Mouse (Mus musculus): Measurements from ENCODE around the gene Nfia. TPM values are rescaled to one million over a fixed set of nuclear protein-coding genes. Genes with fewer than 3 reads are reported as not detected.

Gene Nfia
- total RNA-seq, 1 experiment = 0.27 TPM

DNA sequence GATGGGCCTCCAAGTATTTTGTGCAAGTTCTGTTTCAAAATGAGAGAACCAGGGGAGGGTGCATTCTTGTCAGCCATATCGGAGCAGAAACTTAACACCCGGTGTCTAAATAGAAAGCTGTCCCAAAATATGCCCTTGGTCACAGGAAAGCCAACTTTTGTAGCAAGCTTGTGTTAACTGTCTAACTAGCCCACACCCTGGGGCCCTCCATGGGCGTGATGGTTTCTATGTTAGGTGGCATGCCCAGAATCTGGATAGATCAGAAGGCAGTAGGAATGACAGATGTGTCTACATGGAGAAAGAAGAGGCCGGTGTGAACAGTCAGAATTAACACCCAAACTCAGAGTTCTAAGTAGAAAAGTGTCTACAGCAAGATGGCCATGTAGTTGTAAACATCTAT, 282.5 kb downstream of the Nfia start:
- no peak for DNase-seq (ENCODE audit: low read depth, low spot score)
- Histone ChIP-seq H3K36me3 (ENCODE audit: control insufficient read depth, insufficient read depth, low read length, poor library complexity, severe bottlenecking) (no peaks in the 10 kb centered on the region), H3K4me3 (ENCODE audit: insufficient read depth in 1 of 2, low read depth in 1 of 2, low read length in 2 of 2, poor library complexity in 1 of 2, severe bottlenecking in 1 of 2) (no peak overlapping the region), H3K9ac (ENCODE audit: insufficient read depth, low read depth, low read length, poor library complexity, severe bottlenecking) (no peak overlapping the region), H3K4me1 (ENCODE audit: control insufficient read depth in 2 of 2, insufficient read depth in 2 of 2, low read length in 2 of 2, poor library complexity in 1 of 2) (no peaks in the 10 kb centered on the region), H3K27ac (ENCODE audit: insufficient read depth, low read depth, low read length, poor library complexity, severe bottlenecking) (no peak overlapping the region), H3K9me3 (ENCODE audit: control insufficient read depth, insufficient read depth, low read depth, low read length) (no peaks in the 10 kb centered on the region)
- no peak for TF ChIP-seq HCFC1 (IDR thresholded peaks at IDR 0.05; ENCODE audit: borderline replicate concordance, insufficient read depth, low read length)
- TF ChIP-seq CHD2 (IDR thresholded peaks at IDR 0.05; ENCODE audit: low read depth, low read length) = no peak
- no peak for TF ChIP-seq MAFK (IDR thresholded peaks at IDR 0.05; ENCODE audit: insufficient read depth, low read depth, low read length)
- no peak for TF ChIP-seq ZNF384 (IDR thresholded peaks at IDR 0.05; ENCODE audit: low read depth, low read length)
- no peak for TF ChIP-seq ZC3H11A (IDR thresholded peaks at IDR 0.05; ENCODE audit: borderline replicate concordance, low read depth, low read length)
- in situ Hi-C loops (cut with MboI; ENCODE audit: low sequenced_read_pairs in 2 of 2, unreplicated experiment in 2 of 2) = no loop called here

DNA sequence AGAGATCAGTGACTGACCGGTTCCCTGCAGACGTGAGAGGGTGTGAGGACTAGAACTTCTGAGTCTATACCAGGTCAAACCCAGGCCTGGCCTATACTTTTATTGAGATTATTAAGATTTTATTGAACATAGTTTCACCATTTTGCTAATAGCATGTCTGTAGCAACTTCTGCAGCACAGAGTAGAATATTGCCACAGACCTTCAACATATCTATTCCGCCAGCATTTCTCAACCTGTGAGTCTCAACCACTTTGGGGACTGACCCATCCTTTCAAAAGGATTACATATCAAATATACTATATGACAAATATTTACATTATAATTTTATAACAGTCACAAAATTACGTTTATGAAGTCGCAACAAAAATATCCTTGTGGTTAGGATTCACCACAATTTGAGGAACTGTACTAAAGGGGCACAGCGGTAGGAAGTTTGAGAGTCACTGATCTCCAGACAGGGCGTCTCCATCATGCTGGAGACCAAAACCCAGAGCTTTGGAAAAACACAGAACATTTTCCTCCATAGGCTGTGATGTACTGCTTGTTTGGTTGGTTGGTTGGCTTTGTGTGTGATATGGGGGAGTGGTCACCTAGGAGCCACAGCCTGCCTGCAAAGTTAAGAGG, 284.0 kb downstream of the Nfia start:
- no peaks in the 10 kb centered on the region for H3K4me1 ChIP-seq (ENCODE audit: control insufficient read depth in 2 of 2, insufficient read depth in 2 of 2, low read length in 2 of 2, poor library complexity in 1 of 2)
- no peaks in the 10 kb centered on the region for H3K36me3 ChIP-seq (ENCODE audit: control insufficient read depth, insufficient read depth, low read length, poor library complexity, severe bottlenecking)
- no peaks in the 10 kb centered on the region for H3K9me3 ChIP-seq (ENCODE audit: control insufficient read depth, insufficient read depth, low read depth, low read length)
- TF ChIP-seq ZC3H11A (IDR thresholded peaks at IDR 0.05; ENCODE audit: borderline replicate concordance, low read depth, low read length) (no peak), ZNF384 (IDR thresholded peaks at IDR 0.05; ENCODE audit: low read depth, low read length) (no peak), HCFC1 (IDR thresholded peaks at IDR 0.05; ENCODE audit: borderline replicate concordance, insufficient read depth, low read length) (no peak), CHD2 (IDR thresholded peaks at IDR 0.05; ENCODE audit: low read depth, low read length) (no peak), MAFK (IDR thresholded peaks at IDR 0.05; ENCODE audit: insufficient read depth, low read depth, low read length) (no peak)
- no peak overlapping the region for H3K4me3 ChIP-seq (ENCODE audit: insufficient read depth in 1 of 2, low read depth in 1 of 2, low read length in 2 of 2, poor library complexity in 1 of 2, severe bottlenecking in 1 of 2)
- in situ Hi-C loops (cut with MboI; ENCODE audit: low sequenced_read_pairs in 2 of 2, unreplicated experiment in 2 of 2) = no loop called here
- no peak overlapping the region for H3K9ac ChIP-seq (ENCODE audit: insufficient read depth, low read depth, low read length, poor library complexity, severe bottlenecking)
- DNase-seq (ENCODE audit: low read depth, low spot score) = no peak
- H3K27ac ChIP-seq (ENCODE audit: insufficient read depth, low read depth, low read length, poor library complexity, severe bottlenecking) = no peak overlapping the region

DNA sequence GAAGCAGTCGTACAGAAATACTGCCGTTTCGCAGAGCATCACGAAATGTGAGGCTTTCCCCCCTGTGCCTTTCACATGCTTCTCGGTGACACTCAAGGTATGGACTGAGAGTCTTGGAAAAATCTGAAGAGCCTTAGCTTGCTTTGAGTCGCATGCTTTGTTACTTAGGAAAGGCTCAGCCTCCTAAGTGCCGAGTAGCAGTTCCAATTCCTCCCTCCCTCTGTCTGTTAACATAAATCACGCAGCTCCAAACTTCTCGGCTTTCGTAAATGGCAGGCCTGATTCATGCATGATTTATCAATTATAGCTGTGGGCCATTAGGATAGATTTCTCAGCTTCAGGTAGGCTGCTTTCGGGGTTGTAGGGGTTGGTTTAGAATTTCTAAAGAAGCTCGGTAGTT, 284.7 kb downstream of the Nfia start:
- Histone ChIP-seq H3K4me1 (ENCODE audit: control insufficient read depth in 2 of 2, insufficient read depth in 2 of 2, low read length in 2 of 2, poor library complexity in 1 of 2) (no peaks in the 10 kb centered on the region), H3K4me3 (ENCODE audit: insufficient read depth in 1 of 2, low read depth in 1 of 2, low read length in 2 of 2, poor library complexity in 1 of 2, severe bottlenecking in 1 of 2) (no peak overlapping the region), H3K9ac (ENCODE audit: insufficient read depth, low read depth, low read length, poor library complexity, severe bottlenecking) (no peak overlapping the region), H3K9me3 (ENCODE audit: control insufficient read depth, insufficient read depth, low read depth, low read length) (no peaks in the 10 kb centered on the region), H3K36me3 (ENCODE audit: control insufficient read depth, insufficient read depth, low read length, poor library complexity, severe bottlenecking) (no peaks in the 10 kb centered on the region), H3K27ac (ENCODE audit: insufficient read depth, low read depth, low read length, poor library complexity, severe bottlenecking) (no peak overlapping the region)
- in situ Hi-C loops (cut with MboI; ENCODE audit: low sequenced_read_pairs in 2 of 2, unreplicated experiment in 2 of 2) = no loop called here
- no peak for TF ChIP-seq ZC3H11A (IDR thresholded peaks at IDR 0.05; ENCODE audit: borderline replicate concordance, low read depth, low read length)
- TF ChIP-seq HCFC1 (IDR thresholded peaks at IDR 0.05; ENCODE audit: borderline replicate concordance, insufficient read depth, low read length) = no peak
- TF ChIP-seq MAFK (IDR thresholded peaks at IDR 0.05; ENCODE audit: insufficient read depth, low read depth, low read length) = no peak
- no peak for TF ChIP-seq ZNF384 (IDR thresholded peaks at IDR 0.05; ENCODE audit: low read depth, low read length)
- no peak for TF ChIP-seq CHD2 (IDR thresholded peaks at IDR 0.05; ENCODE audit: low read depth, low read length)
- no peak for DNase-seq (ENCODE audit: low read depth, low spot score)

DNA sequence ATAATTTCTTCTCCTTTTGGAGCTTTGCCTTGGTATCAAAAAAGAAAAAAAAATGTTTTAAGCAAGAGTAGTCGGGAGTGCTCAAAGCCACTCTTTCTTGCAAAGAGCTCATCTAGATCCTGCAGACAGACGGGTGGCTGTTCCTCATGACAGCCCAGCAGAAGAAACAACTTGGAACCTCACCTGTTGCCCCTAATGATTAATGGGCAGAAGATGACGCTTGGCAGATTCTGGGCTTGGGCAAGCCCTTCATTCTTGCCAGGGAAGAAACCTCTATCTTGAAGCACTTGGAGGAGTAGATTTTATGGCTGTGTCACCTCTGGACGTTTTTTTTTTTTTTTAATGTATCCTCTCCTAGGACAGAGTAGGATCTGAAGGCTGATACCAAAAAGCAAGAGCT, 285.2 kb downstream of the Nfia start:
- in situ Hi-C loops (cut with MboI; ENCODE audit: low sequenced_read_pairs in 2 of 2, unreplicated experiment in 2 of 2) = no loop called here

More for the DNA sequence above, 285.2 kb downstream of the Nfia start:
- Histone ChIP-seq H3K4me3 (ENCODE audit: insufficient read depth in 1 of 2, low read depth in 1 of 2, low read length in 2 of 2, poor library complexity in 1 of 2, severe bottlenecking in 1 of 2) (no peak overlapping the region), H3K27ac (ENCODE audit: insufficient read depth, low read depth, low read length, poor library complexity, severe bottlenecking) (no peak overlapping the region), H3K36me3 (ENCODE audit: control insufficient read depth, insufficient read depth, low read length, poor library complexity, severe bottlenecking) (no peaks in the 10 kb centered on the region), H3K9me3 (ENCODE audit: control insufficient read depth, insufficient read depth, low read depth, low read length) (no peaks in the 10 kb centered on the region), H3K9ac (ENCODE audit: insufficient read depth, low read depth, low read length, poor library complexity, severe bottlenecking) (no peak overlapping the region), H3K4me1 (ENCODE audit: control insufficient read depth in 2 of 2, insufficient read depth in 2 of 2, low read length in 2 of 2, poor library complexity in 1 of 2) (no peaks in the 10 kb centered on the region)
- TF ChIP-seq CHD2 (IDR thresholded peaks at IDR 0.05; ENCODE audit: low read depth, low read length) (no peak), HCFC1 (IDR thresholded peaks at IDR 0.05; ENCODE audit: borderline replicate concordance, insufficient read depth, low read length) (no peak), ZC3H11A (IDR thresholded peaks at IDR 0.05; ENCODE audit: borderline replicate concordance, low read depth, low read length) (no peak), MAFK (IDR thresholded peaks at IDR 0.05; ENCODE audit: insufficient read depth, low read depth, low read length) (no peak), ZNF384 (IDR thresholded peaks at IDR 0.05; ENCODE audit: low read depth, low read length) (no peak)
- DNase-seq (ENCODE audit: low read depth, low spot score) = no peak

All from ES-E14 (cell line).